Mouse (Mus musculus) forebrain, embryonic 14.5 days (tissue): Measurements from ENCODE around the gene Acad10. TPM values are rescaled to one million over a fixed set of nuclear protein-coding genes. Genes with fewer than 3 reads are reported as not detected.

Experiments used
- polyA plus RNA-seq: library from polyadenylated mRNA; unstranded; fragments of >200 nt; fragmentation: Nextera tagmentation; extraction: Ambion mirVana; gene quantifications from 2 replicates; pipeline ENCODE4 v1.2.1, GENCODE M21; 2014

The Acad10 gene
- polyA plus RNA-seq, 1 experiment from 2014 or later: 1.1 TPM

Other genes with a start within 250 kb of the Acad10 start
- 1.0 and 1.7 TPM in 2 replicates for gene Tmem116, start 208.6 kb downstream of the Acad10 start, polyA plus RNA-seq
- 125 and 138 TPM in 2 replicates for gene Erp29, start 208.0 kb downstream of the Acad10 start, polyA plus RNA-seq
- gene Adam1b, start 157.1 kb downstream of the Acad10 start, polyA plus RNA-seq: not detected in 2 replicates
- gene Adam1a, start 115.0 kb downstream of the Acad10 start, polyA plus RNA-seq: 2.2 and 3.2 TPM in 2 replicates
- gene Gm42878, start 115.0 kb downstream of the Acad10 start, polyA plus RNA-seq: not detected in 2 replicates
- gene Mapkapk5, start 114.6 kb downstream of the Acad10 start, polyA plus RNA-seq: 55.8 and 64.0 TPM in 2 replicates
- gene Aldh2, start 66.7 kb downstream of the Acad10 start, polyA plus RNA-seq: 38.3 and 42.2 TPM in 2 replicates
- 1.1 and 1.2 TPM in 2 replicates for gene Acad12, start 41.6 kb downstream of the Acad10 start, polyA plus RNA-seq
- gene Brap, start within 50 bp of the Acad10 start, polyA plus RNA-seq: 36.8 and 43.5 TPM in 2 replicates
- gene Atxn2, start 50.8 kb upstream of the Acad10 start, polyA plus RNA-seq: 43.5 and 49.5 TPM in 2 replicates
- 4.4 and 5.4 TPM in 2 replicates for gene Sh2b3, start 177.1 kb upstream of the Acad10 start, polyA plus RNA-seq
- 34.7 and 41.4 TPM in 2 replicates for gene Pheta1, start 188.5 kb upstream of the Acad10 start, polyA plus RNA-seq